Mouse (Mus musculus): ENCODE measurements around the gene Fam114a1.
A peak's percentile ranks its signal among the peaks of the same experiment; 100 is the strongest.

DNA sequence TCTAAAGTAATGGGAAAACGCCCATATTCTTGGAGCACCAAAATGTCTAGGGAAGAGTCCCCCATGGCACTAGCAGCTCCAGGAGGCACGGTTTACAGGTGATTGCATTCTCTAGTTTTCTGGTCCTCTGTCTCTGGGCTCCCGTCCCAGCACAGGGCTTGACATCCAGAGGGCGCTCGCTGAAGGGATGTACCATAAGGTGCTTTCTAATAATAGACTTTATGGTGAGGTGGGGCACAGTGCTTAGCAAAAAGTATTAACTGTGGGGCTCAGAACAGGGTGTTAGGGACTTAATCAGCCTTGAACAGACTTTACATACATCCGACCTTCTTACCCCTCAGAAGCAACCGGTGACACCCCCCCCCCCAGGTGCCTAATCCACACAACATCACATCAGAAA lies 104.8 kb downstream of the Fam114a1 start:
- TF ChIP-seq CTCF (IDR thresholded peaks at IDR 0.05) (peak; percentile 71), POLR2A (IDR thresholded peaks at IDR 0.05; ENCODE audit: insufficient read depth, low read depth, low read length) (no peak), EP300 (IDR thresholded peaks at IDR 0.05; ENCODE audit: insufficient read depth, low read depth, low read length) (no peak)

All from heart, adult 2 months (tissue).